Comparison of ENCODE assay signal across 16 mouse cellular contexts in genomic region chr15:96167256-96167655, GRCm38 (mm10).
"Had no signal": no experiment of that assay in that cellular context is flagged by ENCODE, and none has a peak within 500 bp of the region (broad histone marks: within the 10 kb centered on the region; RNA-seq: fewer than 3 reads in every experiment).

No protein-coding gene starts in this region.

- DNase-seq: lung, adult 18-20 months; lung, embryonic 14.5 days; lung, postnatal 10 days; lung, postnatal 4 days; midbrain, embryonic 14.5 days; right cerebral cortex, postnatal 14 days; thymus, adult 2 months; thymus, postnatal 25 days; thymus, postnatal 4 days had no signal

- H3K36me3 ChIP-seq: midbrain, embryonic 10.5 days; midbrain, embryonic 12.5 days; neural tube, embryonic 12.5 days; stomach, embryonic 15.5 days had no signal

- H3K27ac ChIP-seq: liver, embryonic 14.5 days; midbrain, embryonic 10.5 days; midbrain, embryonic 12.5 days; neural tube, embryonic 12.5 days; stomach, embryonic 15.5 days; stomach, postnatal 0 days had no signal

- H3K9me3 ChIP-seq: midbrain, embryonic 10.5 days; midbrain, embryonic 12.5 days; neural tube, embryonic 12.5 days; stomach, embryonic 15.5 days had no signal

- H3K4me3 ChIP-seq: midbrain, embryonic 10.5 days; midbrain, embryonic 12.5 days; myocyte; neural tube, embryonic 12.5 days; stomach, embryonic 15.5 days had no signal

- H3K4me1 ChIP-seq: stomach, embryonic 15.5 days had no signal
